Mouse (Mus musculus): ENCODE results near the gene Frmd8. TPM values are rescaled to one million over a fixed set of nuclear protein-coding genes. Genes with fewer than 3 reads are reported as not detected.
A peak's percentile ranks its signal among the peaks of the same experiment; 100 is the strongest.

Gene Frmd8
- polyA plus RNA-seq, 1 experiment from 2014 or later, result 20.7 TPM

- 5% methylated on average over 8 of the region's 8 CpGs for WGBS
- Histone ChIP-seq H3K9me3 (ENCODE audit: control insufficient read depth, low read length) (no peaks in the 10 kb centered on the region), H3K36me3 (ENCODE audit: control insufficient read depth, insufficient read depth, low read length) (no peaks in the 10 kb centered on the region), H3K27me3 (ENCODE audit: control insufficient read depth, insufficient read depth, low read length) (no peaks in the 10 kb centered on the region), H3K9ac (ENCODE audit: low read length) (peak overlapping the region; percentile 5), H3K4me2 (ENCODE audit: low read depth) (no peak overlapping the region), H3K27ac (ENCODE audit: low read depth, low read length) (peak overlapping the region; percentile 81), H3K4me1 (ENCODE audit: control insufficient read depth, insufficient read depth, low read length) (peaks cover 45% of the 10 kb centered on the region), H3K4me3 (ENCODE audit: low read depth, low read length) (no peak overlapping the region)
- no peak for DNase-seq (ENCODE audit: low spot score)
- ATAC-seq (ENCODE audit: insufficient read depth, low FRiP score, low TSS enrichment), result no peak
These were observed 68.8 kb downstream of the Frmd8 start for GRCm38 (mm10) chr19:5806051-5806808.

GRCm38 (mm10) chr19:5804371-5804899 lies 70.6 kb downstream of the Frmd8 start:
- DNase-seq (ENCODE audit: low spot score) (no peak), ATAC-seq (ENCODE audit: insufficient read depth, low FRiP score, low TSS enrichment) (no peak)
- no peaks in the 10 kb centered on the region for H3K27me3 ChIP-seq (ENCODE audit: control insufficient read depth, insufficient read depth, low read length)
- H3K9ac ChIP-seq (ENCODE audit: low read length), result peak overlapping the region; percentile 96
- H3K36me3 ChIP-seq (ENCODE audit: control insufficient read depth, insufficient read depth, low read length), result no peaks in the 10 kb centered on the region
- no peak overlapping the region for H3K4me3 ChIP-seq (ENCODE audit: low read depth, low read length)
- 31% methylated on average over 8 of the region's 8 CpGs for WGBS
- H3K4me1 ChIP-seq (ENCODE audit: control insufficient read depth, insufficient read depth, low read length), result peaks cover 33% of the 10 kb centered on the region
- H3K27ac ChIP-seq (ENCODE audit: low read depth, low read length), result peak overlapping the region; percentile 99
- H3K9me3 ChIP-seq (ENCODE audit: control insufficient read depth, low read length), result no peaks in the 10 kb centered on the region
- peak overlapping the region; percentile 90 for H3K4me2 ChIP-seq (ENCODE audit: low read depth)

GRCm38 (mm10) chr19:5803881-5804279 lies 71.2 kb downstream of the Frmd8 start:
- H3K9ac ChIP-seq (ENCODE audit: low read length), result peak overlapping the region; percentile 96
- no peaks in the 10 kb centered on the region for H3K9me3 ChIP-seq (ENCODE audit: control insufficient read depth, low read length)
- H3K36me3 ChIP-seq (ENCODE audit: control insufficient read depth, insufficient read depth, low read length), result no peaks in the 10 kb centered on the region
- H3K4me2 ChIP-seq (ENCODE audit: low read depth), result peak overlapping the region; percentile 90
- H3K27me3 ChIP-seq (ENCODE audit: control insufficient read depth, insufficient read depth, low read length), result no peaks in the 10 kb centered on the region
- WGBS, result under 1% methylated on average over 16 of the region's 16 CpGs
- peak overlapping the region; percentile 99 for H3K27ac ChIP-seq (ENCODE audit: low read depth, low read length)
- DNase-seq (ENCODE audit: low spot score), result no peak
- ATAC-seq (ENCODE audit: insufficient read depth, low FRiP score, low TSS enrichment), result peak; percentile 39
- H3K4me3 ChIP-seq (ENCODE audit: low read depth, low read length), result peak overlapping the region; percentile 71
- peaks cover 32% of the 10 kb centered on the region for H3K4me1 ChIP-seq (ENCODE audit: control insufficient read depth, insufficient read depth, low read length)

- WGBS, result under 1% methylated on average over 66 of the region's 67 CpGs
- peaks cover 28% of the 10 kb centered on the region for H3K4me1 ChIP-seq (ENCODE audit: control insufficient read depth, insufficient read depth, low read length)
- H3K27me3 ChIP-seq (ENCODE audit: control insufficient read depth, insufficient read depth, low read length), result no peaks in the 10 kb centered on the region
- peak overlapping the region; percentile 96 for H3K9ac ChIP-seq (ENCODE audit: low read length)
- peak overlapping the region; percentile 71 for H3K4me3 ChIP-seq (ENCODE audit: low read depth, low read length)
- DNase-seq (ENCODE audit: low spot score) (peak; percentile 100), ATAC-seq (ENCODE audit: insufficient read depth, low FRiP score, low TSS enrichment) (peak; percentile 95)
- peak overlapping the region; percentile 90 for H3K4me2 ChIP-seq (ENCODE audit: low read depth)
- H3K9me3 ChIP-seq (ENCODE audit: control insufficient read depth, low read length), result no peaks in the 10 kb centered on the region
- H3K27ac ChIP-seq (ENCODE audit: low read depth, low read length), result peak overlapping the region; percentile 99
- no peaks in the 10 kb centered on the region for H3K36me3 ChIP-seq (ENCODE audit: control insufficient read depth, insufficient read depth, low read length)
These were observed 71.8 kb downstream of the Frmd8 start for GRCm38 (mm10) chr19:5803041-5803880.

- H3K4me3 ChIP-seq (ENCODE audit: low read depth, low read length), result peak overlapping the region; percentile 71
- H3K4me2 ChIP-seq (ENCODE audit: low read depth), result peak overlapping the region; percentile 90
- H3K27ac ChIP-seq (ENCODE audit: low read depth, low read length), result peak overlapping the region; percentile 99
- H3K36me3 ChIP-seq (ENCODE audit: control insufficient read depth, insufficient read depth, low read length), result peaks cover under 1% of the 10 kb centered on the region; the same call in 1 of the 2 replicates
- H3K27me3 ChIP-seq (ENCODE audit: control insufficient read depth, insufficient read depth, low read length), result no peaks in the 10 kb centered on the region
- no peaks in the 10 kb centered on the region for H3K9me3 ChIP-seq (ENCODE audit: control insufficient read depth, low read length)
- DNase-seq (ENCODE audit: low spot score) (no peak), ATAC-seq (ENCODE audit: insufficient read depth, low FRiP score, low TSS enrichment) (no peak)
- WGBS, result under 1% methylated on average over 4 of the region's 4 CpGs
- peak overlapping the region; percentile 96 for H3K9ac ChIP-seq (ENCODE audit: low read length)
- H3K4me1 ChIP-seq (ENCODE audit: control insufficient read depth, insufficient read depth, low read length), result peaks cover 32% of the 10 kb centered on the region
These were observed 72.4 kb downstream of the Frmd8 start for GRCm38 (mm10) chr19:5802787-5803040.

- no peaks in the 10 kb centered on the region for H3K9me3 ChIP-seq (ENCODE audit: control insufficient read depth, low read length)
These were observed 72.9 kb downstream of the Frmd8 start for GRCm38 (mm10) chr19:5802011-5802786.

GRCm38 (mm10) chr19:5801432-5801964 lies 73.6 kb downstream of the Frmd8 start:
- ATAC-seq (ENCODE audit: insufficient read depth, low FRiP score, low TSS enrichment) (no peak), DNase-seq (ENCODE audit: low spot score) (no peak)
- Histone ChIP-seq H3K4me3 (ENCODE audit: low read depth, low read length) (peak overlapping the region; percentile 71), H3K4me1 (ENCODE audit: control insufficient read depth, insufficient read depth, low read length) (peaks cover 31% of the 10 kb centered on the region), H3K9me3 (ENCODE audit: control insufficient read depth, low read length) (no peaks in the 10 kb centered on the region), H3K27me3 (ENCODE audit: control insufficient read depth, insufficient read depth, low read length) (no peaks in the 10 kb centered on the region), H3K4me2 (ENCODE audit: low read depth) (peak overlapping the region; percentile 90), H3K36me3 (ENCODE audit: control insufficient read depth, insufficient read depth, low read length) (peaks cover 10% of the 10 kb centered on the region), H3K27ac (ENCODE audit: low read depth, low read length) (peak overlapping the region; percentile 50), H3K9ac (ENCODE audit: low read length) (peak overlapping the region; percentile 96)
- 15% methylated on average over 3 of the region's 3 CpGs for WGBS

More at GRCm38 (mm10) chr19:5802011-5802786, 72.9 kb downstream of the Frmd8 start:
- H3K27ac ChIP-seq (ENCODE audit: low read depth, low read length), result peak overlapping the region; percentile 99; the same call in 1 of the 2 replicates
- peaks cover 34% of the 10 kb centered on the region for H3K4me1 ChIP-seq (ENCODE audit: control insufficient read depth, insufficient read depth, low read length)
- H3K36me3 ChIP-seq (ENCODE audit: control insufficient read depth, insufficient read depth, low read length), result peaks cover 4% of the 10 kb centered on the region; the same call in 1 of the 2 replicates
- peak overlapping the region; percentile 90 for H3K4me2 ChIP-seq (ENCODE audit: low read depth)
- DNase-seq (ENCODE audit: low spot score), result peak; percentile 92
- ATAC-seq (ENCODE audit: insufficient read depth, low FRiP score, low TSS enrichment), result 0 out of 2 replicates have a peak, but pooled peaks have one; percentile 41
- peak overlapping the region; percentile 71 for H3K4me3 ChIP-seq (ENCODE audit: low read depth, low read length)
- WGBS, result under 1% methylated on average over 25 of the region's 25 CpGs
- peak overlapping the region; percentile 96 for H3K9ac ChIP-seq (ENCODE audit: low read length)
- no peaks in the 10 kb centered on the region for H3K27me3 ChIP-seq (ENCODE audit: control insufficient read depth, insufficient read depth, low read length)

Measured in neural tube, embryonic 11.5 days (tissue).